Mouse (Mus musculus): ENCODE data around the gene Tyw3.

Gene Tyw3

GRCm38 (mm10) chr3:154562192-154562591 lies 34.7 kb downstream of the Tyw3 start:
- no peak for DNase-seq (ENCODE audit: low spot score)

- DNase-seq (ENCODE audit: low spot score), result no peak
These were observed 45.9 kb downstream of the Tyw3 start for GRCm38 (mm10) chr3:154551035-154551411.

GRCm38 (mm10) chr3:154550326-154551034 lies 46.4 kb downstream of the Tyw3 start:
- DNase-seq (ENCODE audit: low spot score), result no peak

- no peak for DNase-seq (ENCODE audit: low spot score)
These were observed 48.0 kb downstream of the Tyw3 start for GRCm38 (mm10) chr3:154548868-154549301.

GRCm38 (mm10) chr3:154547549-154548426 lies 49.1 kb downstream of the Tyw3 start:
- DNase-seq (ENCODE audit: low spot score), result no peak

- DNase-seq (ENCODE audit: low spot score), result no peak
These were observed 50.7 kb downstream of the Tyw3 start for GRCm38 (mm10) chr3:154546234-154546633.

- DNase-seq (ENCODE audit: low spot score), result no peak
These were observed 56.6 kb downstream of the Tyw3 start for GRCm38 (mm10) chr3:154540086-154540911.

GRCm38 (mm10) chr3:154536134-154536533 lies 60.8 kb downstream of the Tyw3 start:
- DNase-seq (ENCODE audit: low spot score), result no peak

GRCm38 (mm10) chr3:154533246-154533645 lies 63.7 kb downstream of the Tyw3 start:
- DNase-seq (ENCODE audit: low spot score), result no peak

GRCm38 (mm10) chr3:154528973-154529372 lies 67.9 kb downstream of the Tyw3 start:
- no peak for DNase-seq (ENCODE audit: low spot score)

- DNase-seq (ENCODE audit: low spot score), result no peak
These were observed 70.3 kb downstream of the Tyw3 start for GRCm38 (mm10) chr3:154526610-154527009.
